Mouse (Mus musculus): ENCODE data around the gene Scyl1.
A peak's percentile ranks its signal among the peaks of the same experiment; 100 is the strongest.

The Scyl1 gene

GRCm38 (mm10) chr19:5787920-5788319 lies 16.7 kb upstream of the Scyl1 start:
- DNase-seq (ENCODE audit: low spot score in 2 of 2) = no peak

GRCm38 (mm10) chr19:5787128-5787635 lies 16.0 kb upstream of the Scyl1 start:
- peak; percentile 60 to 73 for DNase-seq (ENCODE audit: low spot score in 2 of 2)

GRCm38 (mm10) chr19:5786441-5787114 lies 15.4 kb upstream of the Scyl1 start:
- DNase-seq (ENCODE audit: low spot score in 2 of 2) = peak; percentile 75 to 82

GRCm38 (mm10) chr19:5784958-5785577 lies 13.8 kb upstream of the Scyl1 start:
- DNase-seq (ENCODE audit: low spot score in 2 of 2) = no peak

- no peak for DNase-seq (ENCODE audit: low spot score in 2 of 2)
These were observed 10.9 kb upstream of the Scyl1 start for GRCm38 (mm10) chr19:5782121-5782520.

- DNase-seq (ENCODE audit: low spot score in 2 of 2) = no peak
These were observed 10.3 kb upstream of the Scyl1 start for GRCm38 (mm10) chr19:5781532-5781931.

- DNase-seq (ENCODE audit: low spot score in 2 of 2) = no peak
These were observed 9.0 kb upstream of the Scyl1 start for GRCm38 (mm10) chr19:5780203-5780602.

GRCm38 (mm10) chr19:5778312-5778711 lies 7.1 kb upstream of the Scyl1 start:
- no peak for DNase-seq (ENCODE audit: low spot score in 2 of 2)

- no peak for DNase-seq (ENCODE audit: low spot score in 2 of 2)
These were observed 6.3 kb upstream of the Scyl1 start for GRCm38 (mm10) chr19:5777387-5778032.

GRCm38 (mm10) chr19:5770311-5770710 lies 908 bp downstream of the Scyl1 start:
- DNase-seq (ENCODE audit: low spot score in 2 of 2) = no peak

GRCm38 (mm10) chr19:5767271-5767670 lies 3.9 kb downstream of the Scyl1 start:
- no peak for DNase-seq (ENCODE audit: low spot score in 2 of 2)

GRCm38 (mm10) chr19:5763163-5763562 lies 8.1 kb downstream of the Scyl1 start:
- no peak for DNase-seq (ENCODE audit: low spot score in 2 of 2)

GRCm38 (mm10) chr19:5758878-5759403 lies 12.3 kb downstream of the Scyl1 start:
- DNase-seq (ENCODE audit: low spot score in 2 of 2) = no peak

- DNase-seq (ENCODE audit: low spot score in 2 of 2) = no peak
These were observed 14.1 kb downstream of the Scyl1 start for GRCm38 (mm10) chr19:5756991-5757636.

- no peak for DNase-seq (ENCODE audit: low spot score in 2 of 2)
These were observed 14.8 kb downstream of the Scyl1 start for GRCm38 (mm10) chr19:5756321-5756985.

- no peak for DNase-seq (ENCODE audit: low spot score in 2 of 2)
These were observed 19.5 kb downstream of the Scyl1 start for GRCm38 (mm10) chr19:5751742-5752141.

GRCm38 (mm10) chr19:5750951-5751350 lies 20.3 kb downstream of the Scyl1 start:
- DNase-seq (ENCODE audit: low spot score in 2 of 2) = no peak

- no peak for DNase-seq (ENCODE audit: low spot score in 2 of 2)
These were observed 21.7 kb downstream of the Scyl1 start for GRCm38 (mm10) chr19:5749476-5749875.

GRCm38 (mm10) chr19:5746907-5747363 lies 24.3 kb downstream of the Scyl1 start:
- no peak for DNase-seq (ENCODE audit: low spot score in 2 of 2)

GRCm38 (mm10) chr19:5745756-5746710 lies 25.2 kb downstream of the Scyl1 start:
- DNase-seq (ENCODE audit: low spot score in 2 of 2) = no peak
